Mouse (Mus musculus): ENCODE data around the gene Zc3h12d. TPM values are rescaled to one million over a fixed set of nuclear protein-coding genes. Genes with fewer than 3 reads are reported as not detected.
"Not testable (repeated sequence)": the region's sequence is repeated elsewhere in the genome, so short reads cannot be mapped to it uniquely, and the experiment has no call there.

Gene Zc3h12d
- polyA plus RNA-seq, 1 experiment from 2014 or later, result 0.22 TPM

DNA sequence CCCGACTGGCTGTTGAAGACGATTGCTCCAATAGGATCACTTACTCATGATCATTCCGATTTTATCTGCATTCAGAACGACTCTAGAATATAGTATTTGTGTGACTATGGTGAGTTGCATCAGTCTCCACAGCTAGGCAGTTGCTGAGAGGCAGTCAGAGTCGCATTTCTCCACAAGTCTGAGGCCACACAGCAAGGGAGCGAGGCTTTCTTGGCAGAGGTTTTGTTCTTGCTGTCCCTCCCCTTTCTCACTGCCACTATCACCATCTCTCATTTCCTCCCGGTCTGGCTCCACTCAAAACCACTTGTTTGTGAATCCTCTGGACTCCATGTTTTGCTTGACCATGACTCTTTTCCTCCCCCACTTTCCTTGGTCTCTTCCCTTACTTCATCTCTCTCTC, 41.9 kb downstream of the Zc3h12d start:
- 63% methylated on average over 7 of the region's 7 CpGs for WGBS (ENCODE audit: insufficient replicate concordance)
- H3K4me1 ChIP-seq (replicated peaks), result no peaks in the 10 kb centered on the region
- no peak for DNase-seq

DNA sequence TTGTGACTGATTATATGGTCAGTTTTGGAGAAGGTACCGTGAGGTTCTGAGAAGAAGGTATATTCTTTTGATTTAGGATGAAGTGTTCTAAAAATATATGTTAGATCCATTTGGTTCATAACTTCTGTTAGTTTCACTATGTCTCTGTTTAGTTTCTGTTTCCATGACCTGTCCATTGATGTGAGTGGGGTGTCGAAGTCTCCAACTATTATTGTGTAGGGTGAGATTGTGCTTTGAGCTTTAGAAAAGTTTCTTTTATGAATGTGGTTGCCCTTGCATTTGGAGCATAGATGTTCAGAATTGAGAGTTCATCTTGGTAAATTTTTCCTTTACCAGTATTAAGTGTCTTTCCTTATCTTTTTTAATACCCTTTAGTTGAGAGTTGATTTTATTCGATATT, 48.0 kb downstream of the Zc3h12d start:
- DNase-seq; H3K4me3 ChIP-seq (replicated peaks); H3K9ac ChIP-seq; H3K27me3 ChIP-seq; H3K9me3 ChIP-seq (replicated peaks); H3K27ac ChIP-seq; H3K4me2 ChIP-seq; H3K36me3 ChIP-seq; H3K4me1 ChIP-seq (replicated peaks); ATAC-seq (ENCODE audit: low read depth): not testable (repeated sequence)
- WGBS (ENCODE audit: insufficient replicate concordance), result 75% methylated on average over 3 of the region's 3 CpGs

More for the DNA sequence above, 41.9 kb downstream of the Zc3h12d start:
- Histone ChIP-seq H3K4me2 (no peak overlapping the region), H3K27me3 (0 out of 2 replicates have a peak, but pooled peaks cover 1% of the 10 kb centered on the region), H3K27ac (no peak overlapping the region), H3K4me3 (replicated peaks) (no peak overlapping the region), H3K36me3 (no peaks in the 10 kb centered on the region), H3K9me3 (replicated peaks) (no peaks in the 10 kb centered on the region), H3K9ac (no peak overlapping the region)
- no peak for ATAC-seq (ENCODE audit: low read depth)

DNA sequence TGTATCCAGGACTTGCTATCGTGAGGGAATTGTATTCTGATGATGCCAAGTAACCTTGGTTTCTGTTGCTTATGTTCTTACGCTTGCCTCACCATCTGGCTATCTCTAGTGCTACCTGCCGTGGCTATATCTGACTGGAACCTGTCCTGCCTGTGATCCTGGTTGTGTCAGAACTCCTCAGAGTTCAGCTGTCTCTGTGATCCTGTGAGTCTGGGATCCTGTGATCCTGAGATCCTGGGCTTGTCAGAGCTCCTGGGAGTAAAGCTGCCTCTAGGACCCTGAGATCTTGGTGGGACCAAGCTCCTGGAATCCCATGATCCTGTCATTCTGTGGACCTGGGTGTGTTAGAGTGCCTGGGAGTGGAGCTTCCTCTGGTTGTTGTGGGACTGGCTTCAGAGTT, 49.7 kb downstream of the Zc3h12d start:
- H3K27me3 ChIP-seq, result no peaks in the 10 kb centered on the region
- WGBS (ENCODE audit: insufficient replicate concordance), result 71% methylated on average over 3 of the region's 3 CpGs
- H3K36me3 ChIP-seq, result no peaks in the 10 kb centered on the region
- no peak overlapping the region for H3K9ac ChIP-seq
- no peak overlapping the region for H3K27ac ChIP-seq
- H3K4me2 ChIP-seq, result no peak overlapping the region
- ATAC-seq (ENCODE audit: low read depth), result no peak
- H3K4me1 ChIP-seq (replicated peaks), result no peaks in the 10 kb centered on the region
- no peak for DNase-seq
- H3K9me3 ChIP-seq (replicated peaks), result no peaks in the 10 kb centered on the region
- no peak overlapping the region for H3K4me3 ChIP-seq (replicated peaks)

DNA sequence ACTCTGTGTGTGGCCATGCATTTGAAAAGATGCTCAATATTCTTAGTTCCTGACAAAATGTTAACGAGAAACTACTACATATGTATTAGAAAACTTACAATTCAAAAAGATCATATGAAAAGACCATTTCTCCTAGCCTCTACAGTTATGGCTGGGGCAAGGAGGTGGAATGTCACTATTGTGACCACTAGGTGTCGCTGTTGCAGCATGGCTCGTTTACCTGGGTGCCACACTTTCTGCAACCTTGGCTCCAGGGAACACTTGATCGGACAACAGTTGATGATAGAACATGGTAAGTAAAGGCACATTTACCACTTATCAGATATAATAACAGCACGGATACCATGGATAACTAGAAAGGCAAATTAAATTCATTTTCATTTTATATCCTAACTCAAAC, 51.3 kb downstream of the Zc3h12d start:
- ATAC-seq (ENCODE audit: low read depth), result peak; percentile 41; the same call in 1 of the 2 replicates
- 10% methylated on average over 5 of the region's 5 CpGs for WGBS (ENCODE audit: insufficient replicate concordance)
- H3K36me3 ChIP-seq, result no peaks in the 10 kb centered on the region
- H3K9ac ChIP-seq, result no peak overlapping the region
- H3K4me1 ChIP-seq (replicated peaks), result no peaks in the 10 kb centered on the region
- H3K9me3 ChIP-seq (replicated peaks), result no peaks in the 10 kb centered on the region
- H3K27me3 ChIP-seq, result no peaks in the 10 kb centered on the region
- no peak overlapping the region for H3K27ac ChIP-seq
- peak; percentile 30 for DNase-seq
- H3K4me2 ChIP-seq, result no peak overlapping the region
- no peak overlapping the region for H3K4me3 ChIP-seq (replicated peaks)

DNA sequence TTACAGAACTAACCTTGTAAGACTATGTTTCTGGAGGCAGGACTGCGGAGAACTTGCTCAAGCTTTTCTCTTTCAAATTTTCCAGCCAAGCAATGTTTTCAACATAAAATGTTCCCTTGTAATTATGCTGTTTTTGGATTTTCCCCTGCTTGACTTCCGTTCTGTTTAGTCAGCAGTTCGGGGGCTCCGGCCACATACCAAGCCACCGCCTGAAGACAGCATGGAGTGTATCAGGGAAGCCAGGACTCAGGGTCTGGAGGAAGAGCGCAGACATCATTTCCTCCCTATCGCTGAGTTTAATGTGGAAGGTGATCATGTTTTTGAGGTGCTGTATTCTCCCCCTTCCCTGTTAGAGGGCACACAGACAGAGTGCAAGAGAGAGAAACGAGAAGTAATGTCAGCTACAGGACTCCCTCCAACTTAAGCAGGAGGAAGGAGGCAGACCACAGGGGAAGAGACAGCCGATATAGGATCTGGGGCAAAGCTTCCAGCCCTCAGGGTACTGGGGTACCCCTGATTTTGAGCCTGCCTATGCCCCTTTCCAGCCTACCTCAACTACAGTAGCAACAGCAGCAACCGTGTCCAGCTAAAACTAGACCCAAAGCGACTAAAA, 56.1 kb downstream of the Zc3h12d start:
- Histone ChIP-seq H3K27ac (no peak overlapping the region), H3K27me3 (no peaks in the 10 kb centered on the region), H3K4me3 (replicated peaks) (no peak overlapping the region), H3K4me2 (no peak overlapping the region), H3K9me3 (replicated peaks) (no peaks in the 10 kb centered on the region), H3K9ac (no peak overlapping the region), H3K4me1 (replicated peaks) (no peaks in the 10 kb centered on the region), H3K36me3 (no peaks in the 10 kb centered on the region)
- no peak for DNase-seq
- WGBS (ENCODE audit: insufficient replicate concordance), result 50% methylated on average over 11 of the region's 11 CpGs
- no peak for ATAC-seq (ENCODE audit: low read depth)

DNA sequence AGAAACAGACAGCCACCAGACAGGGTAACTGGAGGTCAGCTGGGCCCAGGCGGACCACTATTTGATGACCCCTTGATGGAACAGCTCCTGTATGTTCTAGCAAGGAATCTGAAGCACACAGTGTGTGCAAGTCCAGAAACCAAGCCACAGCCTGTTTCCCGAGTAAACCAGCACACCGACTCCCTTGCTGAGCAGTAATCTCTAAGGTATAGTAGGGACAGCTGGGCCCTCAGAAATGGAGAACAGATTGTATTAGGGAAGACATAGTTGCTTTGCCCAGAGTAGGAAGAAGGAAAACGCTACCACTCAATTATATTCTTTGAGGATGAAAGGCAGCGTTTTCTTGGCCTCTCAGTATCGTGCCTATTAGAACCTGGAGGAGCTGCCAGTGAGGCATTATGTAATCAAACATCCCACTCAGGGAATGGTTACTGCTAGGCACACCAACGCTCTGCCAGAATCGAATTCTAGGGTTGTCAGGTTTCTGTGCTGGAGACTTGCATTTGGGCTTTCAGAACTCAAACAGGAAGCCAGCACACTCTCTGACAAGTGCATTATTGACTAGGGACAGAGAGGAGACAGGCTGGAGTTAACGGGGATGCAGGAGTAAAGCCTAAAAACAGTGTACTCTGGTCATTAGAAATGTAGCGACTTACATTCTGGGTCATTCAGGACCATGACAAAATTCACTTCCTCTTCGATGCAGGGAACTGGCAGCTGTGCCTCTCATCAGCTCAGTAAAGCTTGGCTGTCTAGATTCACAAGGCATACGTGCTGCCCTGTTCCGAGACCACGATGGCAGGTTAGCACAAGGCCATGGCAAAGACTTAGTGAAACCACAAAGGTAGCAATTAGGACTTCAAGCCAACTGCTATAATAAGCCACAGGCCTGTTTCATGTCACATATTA, 68.7 kb downstream of the Zc3h12d start:
- 81% methylated on average over 14 of the region's 14 CpGs for WGBS (ENCODE audit: insufficient replicate concordance)

DNA sequence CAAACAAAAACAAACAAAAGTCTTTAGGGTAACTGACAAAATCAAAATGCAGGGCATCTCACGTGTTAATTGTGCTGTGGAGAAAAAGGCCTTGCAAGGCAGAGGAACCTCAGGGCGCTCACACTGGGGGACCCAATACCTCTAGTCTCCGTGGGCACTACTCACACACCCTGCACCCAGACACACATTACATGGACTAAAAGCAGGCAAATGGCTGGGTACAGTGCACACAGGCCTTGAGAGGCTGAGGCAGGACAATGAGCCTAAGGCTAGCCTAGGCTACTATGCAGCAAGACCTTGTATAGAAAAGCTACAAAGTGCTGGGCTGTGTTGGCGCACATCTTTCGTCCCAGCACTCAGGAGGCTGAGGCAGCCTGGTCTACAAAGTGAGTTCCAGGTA, 71.9 kb downstream of the Zc3h12d start:
- ATAC-seq (ENCODE audit: low read depth) (no peak), DNase-seq (no peak)
- H3K9me3 ChIP-seq (replicated peaks), result no peaks in the 10 kb centered on the region
- no peak overlapping the region for H3K9ac ChIP-seq
- 87% methylated on average over 5 of the region's 5 CpGs for WGBS (ENCODE audit: insufficient replicate concordance)
- H3K27ac ChIP-seq, result no peak overlapping the region
- H3K4me2 ChIP-seq, result no peak overlapping the region
- H3K36me3 ChIP-seq, result peaks cover 54% of the 10 kb centered on the region
- H3K4me1 ChIP-seq (replicated peaks), result no peaks in the 10 kb centered on the region
- no peak overlapping the region for H3K4me3 ChIP-seq (replicated peaks)
- H3K27me3 ChIP-seq, result no peaks in the 10 kb centered on the region

More for the DNA sequence above, 68.7 kb downstream of the Zc3h12d start:
- DNase-seq (no peak), ATAC-seq (ENCODE audit: low read depth) (no peak)
- Histone ChIP-seq H3K36me3 (peaks cover 27% of the 10 kb centered on the region), H3K4me2 (no peak overlapping the region), H3K9me3 (replicated peaks) (no peaks in the 10 kb centered on the region), H3K4me1 (replicated peaks) (no peaks in the 10 kb centered on the region), H3K27me3 (no peaks in the 10 kb centered on the region), H3K9ac (no peak overlapping the region), H3K27ac (no peak overlapping the region), H3K4me3 (replicated peaks) (no peak overlapping the region)

DNA sequence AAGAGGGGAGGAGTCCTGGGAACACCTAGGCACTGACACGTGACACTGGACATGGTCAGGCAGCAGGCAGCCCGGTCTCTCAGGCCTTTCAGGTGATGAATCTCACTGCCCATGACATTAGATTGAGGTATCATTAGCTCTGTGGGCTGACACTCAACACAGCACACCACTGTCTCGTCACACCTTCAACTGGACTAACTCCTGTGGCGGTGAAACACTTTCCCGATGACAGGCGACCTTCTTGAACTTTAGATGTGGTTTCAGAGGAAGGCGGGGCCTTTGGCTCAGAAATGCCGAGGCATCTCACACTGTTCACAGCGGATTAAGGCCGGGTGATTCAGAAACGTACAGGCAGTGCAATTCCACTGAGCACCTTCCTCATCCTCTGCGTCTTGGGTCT, 74.9 kb downstream of the Zc3h12d start:
- WGBS (ENCODE audit: insufficient replicate concordance), result 86% methylated on average over 12 of the region's 12 CpGs
- H3K27me3 ChIP-seq, result no peaks in the 10 kb centered on the region
- no peaks in the 10 kb centered on the region for H3K4me1 ChIP-seq (replicated peaks)
- ATAC-seq (ENCODE audit: low read depth) (no peak), DNase-seq (no peak)
- H3K4me3 ChIP-seq (replicated peaks), result no peak overlapping the region
- no peaks in the 10 kb centered on the region for H3K9me3 ChIP-seq (replicated peaks)
- no peak overlapping the region for H3K27ac ChIP-seq
- peaks cover 71% of the 10 kb centered on the region for H3K36me3 ChIP-seq
- H3K4me2 ChIP-seq, result no peak overlapping the region
- no peak overlapping the region for H3K9ac ChIP-seq

DNA sequence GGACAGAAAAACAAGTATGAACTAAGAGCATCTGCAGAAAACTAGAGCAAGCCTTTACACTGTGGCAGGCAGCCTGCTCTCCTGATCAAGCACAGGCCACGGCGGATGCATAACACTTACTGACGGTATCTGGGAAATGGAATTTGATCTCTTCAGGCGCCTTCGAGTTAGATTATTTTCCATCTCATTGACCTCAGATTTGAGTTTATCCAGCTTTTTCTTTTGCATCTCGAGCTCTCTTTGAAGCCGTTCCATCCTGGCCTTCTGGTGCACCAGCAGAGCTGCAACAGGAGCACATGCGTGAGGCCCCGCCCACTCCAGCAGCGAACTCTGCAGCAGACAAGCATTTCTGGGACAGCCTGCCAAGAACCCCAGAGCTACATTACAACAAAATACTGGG, 79.0 kb downstream of the Zc3h12d start:
- H3K9ac ChIP-seq, result no peak overlapping the region
- DNase-seq, result no peak
- H3K4me3 ChIP-seq (replicated peaks), result no peak overlapping the region
- no peaks in the 10 kb centered on the region for H3K9me3 ChIP-seq (replicated peaks)
- no peak overlapping the region for H3K4me2 ChIP-seq
- H3K27me3 ChIP-seq, result no peaks in the 10 kb centered on the region
- no peak overlapping the region for H3K27ac ChIP-seq
- peaks cover 63% of the 10 kb centered on the region for H3K36me3 ChIP-seq
- no peak for ATAC-seq (ENCODE audit: low read depth)
- H3K4me1 ChIP-seq (replicated peaks), result 0 out of 2 replicates have a peak, but pooled peaks cover 2% of the 10 kb centered on the region
- WGBS (ENCODE audit: insufficient replicate concordance), result 84% methylated on average over 10 of the region's 10 CpGs
